Mouse (Mus musculus) embryonic facial prominence, embryonic 14.5 days (tissue): ENCODE measurements around the gene Foxc1. TPM values are rescaled to one million over a fixed set of nuclear protein-coding genes. Genes with fewer than 3 reads are reported as not detected.
A peak's percentile ranks its signal among the peaks of the same experiment; 100 is the strongest.

Experiments used
- ATAC-seq: fragments of 200-750 bp; cut with Nextera tagmentation; 2 replicates; pipeline ENCODE4 v1.8.0; 2017; ENCODE audit warnings: low read depth, moderate number of reproducible peaks, moderate TSS enrichment
- DNase-seq: peaks from one replicate; pipeline ENCODE4 v3.0.0-alpha.2; 2015; ENCODE audit warnings: low spot score
- H3K27ac ChIP-seq: fragments of 300-500 bp; sonication (generic); replicated peaks from 2 replicates; pipeline ENCODE4 v1.5.1; 2014; ENCODE audit warnings: low read depth, mild to moderate bottlenecking, low read length, moderate library complexity
- H3K27me3 ChIP-seq: fragments of 300-500 bp; sonication (generic); replicated peaks from 2 replicates; pipeline ENCODE4 v1.6.1; 2014; ENCODE audit warnings: low read length; ENCODE audit not compliant: control insufficient read depth, insufficient read depth
- H3K36me3 ChIP-seq: fragments of 300-500 bp; sonication (generic); 2 replicates; pipeline ENCODE4 v1.6.1; 2014; ENCODE audit warnings: low read length, mixed read lengths; ENCODE audit not compliant: control insufficient read depth, insufficient read depth
- H3K4me1 ChIP-seq: fragments of 300-500 bp; sonication (generic); 2 replicates; pipeline ENCODE4 v1.6.1; 2014; ENCODE audit warnings: antibody characterized with exemption, low read length; ENCODE audit not compliant: control insufficient read depth, insufficient read depth
- H3K4me2 ChIP-seq: fragments of 300-500 bp; sonication (generic); 2 replicates; pipeline ENCODE4 v1.6.1; 2014; ENCODE audit warnings: low read depth, mild to moderate bottlenecking, low read length, moderate library complexity, mixed read lengths
- H3K4me3 ChIP-seq: fragments of 300-500 bp; sonication (generic); 2 replicates; pipeline ENCODE4 v1.5.1; 2014; ENCODE audit warnings: low read depth, mild to moderate bottlenecking, low read length
- H3K9ac ChIP-seq: fragments of 300-500 bp; sonication (generic); 2 replicates; pipeline ENCODE4 v1.6.1; 2014; ENCODE audit warnings: low read depth, mild to moderate bottlenecking, low read length, moderate library complexity, mixed read lengths
- H3K9me3 ChIP-seq: fragments of 300-500 bp; sonication (generic); 2 replicates; pipeline ENCODE4 v1.6.1; 2016; ENCODE audit warnings: low read length; ENCODE audit not compliant: control insufficient read depth
- WGBS: fragments of 180-500 bp; shearing (Covaris S2); extraction: QIAGEN DNeasy Blood & Tissue Kit; methylation state at CpG from one replicate; pipeline ENCODE4 v1.1.7; 2014; 5-methylcytosine and 5-hydroxymethylcytosine counted together
- polyA plus RNA-seq: library from polyadenylated mRNA; unstranded; fragments of >200 nt; fragmentation: Nextera tagmentation; extraction: Ambion mirVana; gene quantifications from 2 replicates; pipeline ENCODE4 v1.2.1, GENCODE M21; 2014

Gene Foxc1
- polyA plus RNA-seq, 1 experiment from 2014 or later: 7.3 TPM

- no peak for ATAC-seq
- no peak for DNase-seq
- Histone ChIP-seq H3K9ac (no peak overlapping the region), H3K4me2 (peak overlapping the region; percentile 33), H3K36me3 (no peaks in the 10 kb centered on the region), H3K27ac (peak overlapping the region; percentile 10; the same call in 1 of the 2 replicates), H3K27me3 (peaks cover 41% of the 10 kb centered on the region), H3K4me3 (no peak overlapping the region), H3K4me1 (peaks cover 32% of the 10 kb centered on the region), H3K9me3 (no peaks in the 10 kb centered on the region)
- 43% methylated on average over 14 of the region's 14 CpGs for WGBS
Observed at GRCm38 (mm10) chr13:31819664-31820405, 13.4 kb downstream of the Foxc1 start.

GRCm38 (mm10) chr13:31820587-31821017 is 14.2 kb downstream of the Foxc1 start:
- Histone ChIP-seq H3K9me3 (no peaks in the 10 kb centered on the region), H3K9ac (peak overlapping the region; percentile 20), H3K27ac (peak overlapping the region; percentile 69), H3K27me3 (peaks cover 37% of the 10 kb centered on the region), H3K4me1 (peaks cover 37% of the 10 kb centered on the region), H3K4me2 (peak overlapping the region; percentile 64), H3K36me3 (no peaks in the 10 kb centered on the region), H3K4me3 (peak overlapping the region; percentile 34)
- WGBS: 7% methylated on average over 16 of the region's 16 CpGs
- peak; percentile 70; the same call in 1 of the 2 replicates for ATAC-seq
- DNase-seq: no peak

- Histone ChIP-seq H3K4me2 (peak overlapping the region; percentile 64), H3K9ac (peak overlapping the region; percentile 20), H3K9me3 (no peaks in the 10 kb centered on the region), H3K27me3 (peaks cover 32% of the 10 kb centered on the region), H3K4me1 (peaks cover 35% of the 10 kb centered on the region), H3K36me3 (no peaks in the 10 kb centered on the region), H3K4me3 (peak overlapping the region; percentile 34), H3K27ac (peak overlapping the region; percentile 69)
- WGBS: 23% methylated on average over 6 of the region's 6 CpGs
- DNase-seq (no peak), ATAC-seq (no peak)
Observed at GRCm38 (mm10) chr13:31821050-31821449, 14.6 kb downstream of the Foxc1 start.

- H3K27me3 ChIP-seq: peaks cover 11% of the 10 kb centered on the region; the same call in 1 of the 2 replicates
- WGBS: 24% methylated on average over 5 of the region's 5 CpGs
- peaks cover 35% of the 10 kb centered on the region for H3K4me1 ChIP-seq
- no peak overlapping the region for H3K4me2 ChIP-seq
- ATAC-seq (no peak), DNase-seq (no peak)
- no peaks in the 10 kb centered on the region for H3K36me3 ChIP-seq
- H3K9ac ChIP-seq: no peak overlapping the region
- no peak overlapping the region for H3K4me3 ChIP-seq
- no peaks in the 10 kb centered on the region for H3K9me3 ChIP-seq
- H3K27ac ChIP-seq: no peak overlapping the region
Observed at GRCm38 (mm10) chr13:31823316-31823715, 16.9 kb downstream of the Foxc1 start.

GRCm38 (mm10) chr13:31825180-31825579 is 18.7 kb downstream of the Foxc1 start:
- H3K9me3 ChIP-seq: no peaks in the 10 kb centered on the region
- H3K4me1 ChIP-seq: peaks cover 31% of the 10 kb centered on the region
- H3K9ac ChIP-seq: no peak overlapping the region
- no peak overlapping the region for H3K27ac ChIP-seq
- H3K36me3 ChIP-seq: no peaks in the 10 kb centered on the region
- H3K4me2 ChIP-seq: no peak overlapping the region
- ATAC-seq (no peak), DNase-seq (no peak)
- WGBS: 78% methylated on average over 1 of the region's 1 CpGs
- no peak overlapping the region for H3K4me3 ChIP-seq
- H3K27me3 ChIP-seq: no peaks in the 10 kb centered on the region

- Histone ChIP-seq H3K4me1 (peaks cover 24% of the 10 kb centered on the region), H3K9me3 (no peaks in the 10 kb centered on the region), H3K4me3 (no peak overlapping the region), H3K27ac (no peak overlapping the region), H3K4me2 (no peak overlapping the region), H3K27me3 (no peaks in the 10 kb centered on the region), H3K9ac (no peak overlapping the region), H3K36me3 (no peaks in the 10 kb centered on the region)
- ATAC-seq (no peak), DNase-seq (no peak)
- 83% methylated on average over 5 of the region's 5 CpGs for WGBS
Observed at GRCm38 (mm10) chr13:31827160-31827559, 20.7 kb downstream of the Foxc1 start.

GRCm38 (mm10) chr13:31827820-31828332 is 21.4 kb downstream of the Foxc1 start:
- peaks cover 17% of the 10 kb centered on the region for H3K4me1 ChIP-seq
- 58% methylated on average over 3 of the region's 3 CpGs for whole genome bisulfite sequencing
- no peaks in the 10 kb centered on the region for H3K9me3 ChIP-seq

GRCm38 (mm10) chr13:31828446-31828845 is 22.0 kb downstream of the Foxc1 start:
- Histone ChIP-seq H3K4me1 (peaks cover 14% of the 10 kb centered on the region), H3K27ac (no peak overlapping the region), H3K27me3 (no peaks in the 10 kb centered on the region), H3K36me3 (no peaks in the 10 kb centered on the region), H3K4me3 (no peak overlapping the region), H3K9ac (no peak overlapping the region), H3K9me3 (no peaks in the 10 kb centered on the region), H3K4me2 (no peak overlapping the region)
- WGBS: 83% methylated on average over 4 of the region's 4 CpGs
- ATAC-seq (no peak), DNase-seq (no peak)

More at GRCm38 (mm10) chr13:31827820-31828332, 21.4 kb downstream of the Foxc1 start:
- no peak overlapping the region for H3K4me3 ChIP-seq
- no peaks in the 10 kb centered on the region for H3K36me3 ChIP-seq
- no peak for DNase-seq
- no peak overlapping the region for H3K4me2 ChIP-seq
- ATAC-seq: no peak
- H3K27ac ChIP-seq: no peak overlapping the region
- H3K9ac ChIP-seq: no peak overlapping the region
- no peaks in the 10 kb centered on the region for H3K27me3 ChIP-seq
